Mouse (Mus musculus) adrenal gland, postnatal 25 days (tissue): Measurements from ENCODE around the gene S100a10. TPM values are rescaled to one million over a fixed set of nuclear protein-coding genes. Genes with fewer than 3 reads are reported as not detected.
A peak's percentile ranks its signal among the peaks of the same experiment; 100 is the strongest.

Experiments used
- DNase-seq: peaks from one replicate; pipeline ENCODE4 v3.0.0; 2021; ENCODE audit warnings: mixed read lengths
- total RNA-seq: library from RNA; stranded (reverse); gene quantifications from 2 replicates; pipeline ENCODE4 v1.2.3, GENCODE M21; 2021

Gene S100a10
- total RNA-seq, 1 experiment from 2014 or later = 138 TPM

GRCm38 (mm10) chr3:93580946-93581345, 26.1 kb downstream of the S100a10 start:
- DNase-seq = no peak

- no peak for DNase-seq
Measured at GRCm38 (mm10) chr3:93581687-93582086, 26.8 kb downstream of the S100a10 start.

- no peak for DNase-seq
Measured at GRCm38 (mm10) chr3:93583056-93583455, 28.2 kb downstream of the S100a10 start.

- no peak for DNase-seq
Measured at GRCm38 (mm10) chr3:93589629-93590028, 34.7 kb downstream of the S100a10 start.

GRCm38 (mm10) chr3:93590256-93590655, 35.4 kb downstream of the S100a10 start:
- no peak for DNase-seq

- DNase-seq = no peak
Measured at GRCm38 (mm10) chr3:93592100-93592499, 37.2 kb downstream of the S100a10 start.

- no peak for DNase-seq
Measured at GRCm38 (mm10) chr3:93592976-93593375, 38.1 kb downstream of the S100a10 start.

- peak; percentile 39 for DNase-seq
Measured at GRCm38 (mm10) chr3:93593512-93593911, 38.6 kb downstream of the S100a10 start.

- no peak for DNase-seq
Measured at GRCm38 (mm10) chr3:93596632-93597031, 41.8 kb downstream of the S100a10 start.

- peak; percentile 16 for DNase-seq
Measured at GRCm38 (mm10) chr3:93597221-93597913, 42.5 kb downstream of the S100a10 start.

GRCm38 (mm10) chr3:93597970-93598369, 43.1 kb downstream of the S100a10 start:
- DNase-seq = no peak

- DNase-seq = no peak
Measured at GRCm38 (mm10) chr3:93600206-93600605, 45.3 kb downstream of the S100a10 start.

GRCm38 (mm10) chr3:93601903-93602302, 47.0 kb downstream of the S100a10 start:
- DNase-seq = no peak

- DNase-seq = peak; percentile 12
Measured at GRCm38 (mm10) chr3:93608970-93609369, 54.1 kb downstream of the S100a10 start.

Other genes with a start within 250 kb of the S100a10 start
- gene Hrnr, start 235.3 kb upstream of the S100a10 start, total RNA-seq = 0.03 TPM in 1 of 2 replicates, not detected in the other
- not detected in 2 replicates for gene Rptn, start 161.4 kb upstream of the S100a10 start, total RNA-seq
- 0.70 and 1.2 TPM in 2 replicates for gene Tchh, start 112.8 kb upstream of the S100a10 start, total RNA-seq
- 0.58 and 1.5 TPM in 2 replicates for gene Tchhl1, start 86.3 kb upstream of the S100a10 start, total RNA-seq
- 205 and 211 TPM in 2 replicates for gene S100a11, start 34.6 kb upstream of the S100a10 start, total RNA-seq
- 0.82 TPM in 1 of 2 replicates, not detected in the other for gene Tdpoz2, start 97.6 kb downstream of the S100a10 start, total RNA-seq
- not detected in 2 replicates for gene Tdpoz1, start 121.2 kb downstream of the S100a10 start, total RNA-seq
- gene Gm37596, start 138.0 kb downstream of the S100a10 start, total RNA-seq = not detected in 2 replicates
- gene Gm5773, start 217.9 kb downstream of the S100a10 start, total RNA-seq = not detected in 2 replicates
- gene Tdpoz4, start 241.3 kb downstream of the S100a10 start, total RNA-seq = not detected in 2 replicates